Mouse (Mus musculus) retina, postnatal 1 day (tissue): ENCODE results near the gene Kir3dl1.
"Not testable (repeated sequence)": the region's sequence is repeated elsewhere in the genome, so short reads cannot be mapped to it uniquely, and the experiment has no call there.

Source experiments
- DNase-seq: peaks from one replicate; pipeline ENCODE4 v3.0.0-alpha.2; 2012

The Kir3dl1 gene

DNA sequence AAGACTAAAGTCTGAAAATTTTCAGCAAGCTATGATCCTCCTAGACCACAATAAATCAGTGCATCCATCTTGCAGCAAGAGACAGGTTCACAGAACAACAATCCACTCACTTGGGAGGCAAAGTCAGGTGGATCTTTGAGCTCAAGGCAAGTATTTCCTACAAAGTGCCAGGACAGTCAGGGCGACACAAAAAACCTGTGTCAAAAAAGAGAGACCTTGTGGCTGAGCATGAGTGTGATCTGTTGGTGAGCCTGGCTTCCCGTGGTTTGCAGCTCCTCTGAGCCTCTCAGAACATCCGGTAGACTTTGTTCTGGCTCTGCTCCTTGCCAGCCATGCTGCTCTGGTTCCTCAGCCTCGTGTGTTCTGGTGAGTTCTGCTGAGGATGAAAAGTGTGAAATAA, at the start of gene Kir3dl1:
Kir3dl1 (plus strand) TSS at position 301 of the 400 bp plus-strand sequence.
- not testable (repeated sequence) for DNase-seq

DNA sequence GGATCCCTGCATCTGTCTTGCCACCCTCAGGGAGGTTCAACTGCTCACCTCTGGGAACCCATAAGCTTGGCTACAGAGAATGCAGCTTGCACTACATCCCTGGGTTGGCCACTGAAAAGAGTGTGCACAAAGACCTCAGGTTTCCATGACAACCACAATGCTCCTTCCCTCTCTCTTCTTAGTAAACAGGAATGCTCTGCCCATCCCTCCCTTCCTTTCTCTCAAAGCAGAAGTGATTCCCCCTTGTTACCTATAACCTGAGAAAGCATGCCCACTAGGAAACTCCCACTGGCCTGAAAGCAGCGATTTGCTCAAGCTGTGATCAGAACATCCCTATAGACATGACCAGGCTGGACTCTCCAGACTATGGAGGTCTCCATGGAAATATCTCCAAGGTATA, 26.2 kb downstream of the Kir3dl1 start, which contains the start of gene Kir3dl2:
Kir3dl2 (minus strand) TSS at position 101 of the 400 bp plus-strand sequence.
- not testable (repeated sequence) for DNase-seq

DNA sequence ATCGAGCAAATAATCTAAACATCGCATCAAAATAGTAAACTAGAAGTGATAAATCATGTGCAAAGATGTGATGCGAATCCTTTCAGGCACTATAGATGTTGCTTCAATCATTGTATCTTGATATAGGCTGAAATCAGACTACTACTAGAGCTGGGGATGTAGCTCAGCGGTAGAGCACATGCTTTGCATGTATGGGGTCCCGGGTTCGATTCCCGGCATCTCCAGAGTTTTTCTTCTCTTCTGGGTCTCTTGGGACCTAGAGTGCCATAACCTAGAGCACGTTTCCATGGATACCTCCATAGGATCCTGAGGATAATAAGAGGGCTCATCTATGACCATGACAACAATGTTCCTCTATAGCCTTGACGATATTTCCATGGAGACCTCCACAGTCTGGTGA, 51.3 kb downstream of the Kir3dl1 start:
- not testable (repeated sequence) for DNase-seq
